Mouse (Mus musculus): Measurements from ENCODE around the gene Ppp1cb.

- TF ChIP-seq NELFE (IDR thresholded peaks at IDR 0.05; ENCODE audit: low read depth, low read length) (no peak), CHD2 (IDR thresholded peaks at IDR 0.05; ENCODE audit: low read length) (no peak), CTCF (IDR thresholded peaks at IDR 0.05 in 2 of 3, conservative IDR thresholded peaks at IDR 0.05 in 1 of 3; ENCODE audit: control insufficient read depth in 1 of 3, insufficient read depth in 1 of 3, low read depth in 2 of 3, low read length in 3 of 3, poor library complexity in 1 of 3, severe bottlenecking in 1 of 3) (peak; percentile 69 to 95 (median 77)), UBTF (IDR thresholded peaks at IDR 0.05; ENCODE audit: borderline replicate concordance, insufficient read depth, low read depth, low read length) (no peak), KAT2A (conservative IDR thresholded peaks at IDR 0.05; ENCODE audit: low read depth, low read length) (no peak), EP300 (IDR thresholded peaks at IDR 0.05; ENCODE audit: low read depth in 1 of 2, low read length in 2 of 2) (no peak), GATA1 (IDR thresholded peaks at IDR 0.05; ENCODE audit: low read depth, low read length) (no peak), POLR2A (IDR thresholded peaks at IDR 0.05; ENCODE audit: control insufficient read depth in 1 of 2, insufficient read depth in 1 of 2, low read depth in 1 of 2, low read length in 2 of 2, poor library complexity in 1 of 2) (no peak), GABPA (IDR thresholded peaks at IDR 0.05; ENCODE audit: low read depth, low read length) (no peak)
These were observed 61.7 kb downstream of the Ppp1cb start for GRCm38 (mm10) chr5:32520381-32520780.
